In the genomic region with DNA sequence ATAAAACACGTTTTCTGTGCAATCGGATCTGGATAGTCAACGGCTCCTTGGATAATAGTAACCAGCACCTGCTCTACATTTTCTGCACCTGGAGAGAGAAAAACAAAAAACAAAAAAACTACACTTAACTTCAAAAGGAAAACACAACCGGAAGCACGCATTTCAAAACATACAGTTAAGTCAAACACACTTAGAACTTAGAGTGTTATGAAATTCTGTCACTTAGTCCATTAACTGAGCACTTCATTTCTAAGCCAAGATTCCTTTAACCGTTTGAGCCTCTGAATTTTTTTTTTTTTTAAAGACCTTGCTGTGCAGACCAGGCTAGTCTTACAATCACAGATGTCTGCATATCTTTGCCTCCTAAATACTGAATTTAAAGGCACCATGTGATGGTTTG, we compare ENCODE assay signal across 16 mouse cellular contexts. TPM values are rescaled to one million over a fixed set of nuclear protein-coding genes. Genes with fewer than 3 reads are reported as not detected.
"Had no signal": no experiment of that assay in that cellular context is flagged by ENCODE, and none has a peak within 500 bp of the region (broad histone marks: within the 10 kb centered on the region; RNA-seq: fewer than 3 reads in every experiment).

No protein-coding gene starts in this region.

- H3K27me3 ChIP-seq: neural tube, embryonic 12.5 days; neural tube, embryonic 13.5 days; neural tube, embryonic 15.5 days; stomach, embryonic 15.5 days had no signal

- DNase-seq: retina, postnatal 1 day; right cerebral cortex, adult 18-20 months; right cerebral cortex, postnatal 14 days; right cerebral cortex, postnatal 25 days; right cerebral cortex, postnatal 4 days; spleen, adult 18-20 months; thymus, postnatal 14 days; thymus, postnatal 25 days; thymus, postnatal 36 days; thymus, postnatal 4 days had no signal

- H3K4me2 ChIP-seq: neural tube, embryonic 12.5 days; neural tube, embryonic 13.5 days; neural tube, embryonic 15.5 days; stomach, embryonic 15.5 days had no signal

- H3K4me3 ChIP-seq: neural tube, embryonic 12.5 days; neural tube, embryonic 13.5 days; neural tube, embryonic 15.5 days; stomach, embryonic 15.5 days had no signal

- H3K9me3 ChIP-seq: neural tube, embryonic 12.5 days; neural tube, embryonic 13.5 days; neural tube, embryonic 15.5 days; stomach, embryonic 15.5 days had no signal

- H3K27ac ChIP-seq: neural tube, embryonic 12.5 days; neural tube, embryonic 13.5 days; neural tube, embryonic 15.5 days; stomach, embryonic 15.5 days; stomach, postnatal 0 days had no signal

- H3K9ac ChIP-seq: neural tube, embryonic 12.5 days; neural tube, embryonic 13.5 days; neural tube, embryonic 15.5 days; stomach, embryonic 15.5 days had no signal

- H3K4me1 ChIP-seq: neural tube, embryonic 12.5 days; neural tube, embryonic 13.5 days; neural tube, embryonic 15.5 days; stomach, embryonic 15.5 days had no signal

RNA-seq across cellular contexts. Expression of a gene that starts 40.1 kb away (rescaled TPM):
- polyA plus RNA-seq: neural tube, embryonic 12.5 days; spleen, adult 2 months had no signal
